Mouse (Mus musculus): Measurements from ENCODE around the gene Dapp1. TPM values are rescaled to one million over a fixed set of nuclear protein-coding genes. Genes with fewer than 3 reads are reported as not detected.

Gene Dapp1
- polyA plus RNA-seq, 1 experiment from 2014 or later, result 23.2 TPM

GRCm38 (mm10) chr3:138002545-138002944 is 21.2 kb upstream of the Dapp1 start:
- no peak for ATAC-seq
- H3K4me3 ChIP-seq (replicated peaks), result no peak overlapping the region
- H3K36me3 ChIP-seq, result no peaks in the 10 kb centered on the region
- H3K9ac ChIP-seq, result no peak overlapping the region
- 69% methylated on average over 6 of the region's 6 CpGs for WGBS
- H3K4me2 ChIP-seq (replicated peaks), result no peak overlapping the region
- no peaks in the 10 kb centered on the region for H3K27me3 ChIP-seq (replicated peaks)
- no peak overlapping the region for H3K27ac ChIP-seq
- H3K9me3 ChIP-seq, result no peaks in the 10 kb centered on the region
- peaks cover 9% of the 10 kb centered on the region for H3K4me1 ChIP-seq (replicated peaks)

GRCm38 (mm10) chr3:138001865-138002264 is 20.5 kb upstream of the Dapp1 start:
- no peak overlapping the region for H3K9ac ChIP-seq
- H3K36me3 ChIP-seq, result no peaks in the 10 kb centered on the region
- H3K27ac ChIP-seq, result 0 out of 2 replicates have a peak overlapping the region, but pooled peaks have one; percentile 44
- H3K4me1 ChIP-seq (replicated peaks), result peaks cover 9% of the 10 kb centered on the region
- no peak for ATAC-seq
- no peak overlapping the region for H3K4me3 ChIP-seq (replicated peaks)
- no peak overlapping the region for H3K4me2 ChIP-seq (replicated peaks)
- H3K27me3 ChIP-seq (replicated peaks), result no peaks in the 10 kb centered on the region
- H3K9me3 ChIP-seq, result no peaks in the 10 kb centered on the region
- 69% methylated on average over 4 of the region's 4 CpGs for WGBS

- ATAC-seq, result peak; percentile 93
- H3K9me3 ChIP-seq, result no peaks in the 10 kb centered on the region
- peaks cover 9% of the 10 kb centered on the region for H3K4me1 ChIP-seq (replicated peaks)
- WGBS, result 31% methylated on average over 4 of the region's 4 CpGs
- H3K27ac ChIP-seq, result peak overlapping the region; percentile 64
- no peak overlapping the region for H3K4me3 ChIP-seq (replicated peaks)
- no peak overlapping the region for H3K9ac ChIP-seq
- no peaks in the 10 kb centered on the region for H3K36me3 ChIP-seq
- H3K27me3 ChIP-seq (replicated peaks), result no peaks in the 10 kb centered on the region
- peak overlapping the region; percentile 38 for H3K4me2 ChIP-seq (replicated peaks)
Measured at GRCm38 (mm10) chr3:138000724-138001069, 19.4 kb upstream of the Dapp1 start.

- Histone ChIP-seq H3K9ac (no peak overlapping the region), H3K4me2 (replicated peaks) (no peak overlapping the region), H3K36me3 (no peaks in the 10 kb centered on the region), H3K4me3 (replicated peaks) (no peak overlapping the region), H3K27me3 (replicated peaks) (no peaks in the 10 kb centered on the region), H3K9me3 (no peaks in the 10 kb centered on the region), H3K4me1 (replicated peaks) (peaks cover 9% of the 10 kb centered on the region), H3K27ac (peak overlapping the region; percentile 64; the same call in 1 of the 2 replicates)
- 77% methylated on average over 8 of the region's 8 CpGs for WGBS
- ATAC-seq, result no peak
Measured at GRCm38 (mm10) chr3:138000062-138000723, 18.8 kb upstream of the Dapp1 start.

- Histone ChIP-seq H3K27ac (no peak overlapping the region), H3K4me2 (replicated peaks) (no peak overlapping the region)
- ATAC-seq, result no peak
Measured at GRCm38 (mm10) chr3:137999224-137999790, 18.0 kb upstream of the Dapp1 start.

GRCm38 (mm10) chr3:137998491-137999223 is 17.3 kb upstream of the Dapp1 start:
- no peak overlapping the region for H3K4me3 ChIP-seq (replicated peaks)
- ATAC-seq, result no peak
- H3K4me2 ChIP-seq (replicated peaks), result no peak overlapping the region
- no peaks in the 10 kb centered on the region for H3K36me3 ChIP-seq
- no peaks in the 10 kb centered on the region for H3K9me3 ChIP-seq
- 70% methylated on average over 14 of the region's 14 CpGs for WGBS
- peaks cover 9% of the 10 kb centered on the region for H3K4me1 ChIP-seq (replicated peaks)
- no peak overlapping the region for H3K27ac ChIP-seq
- H3K9ac ChIP-seq, result no peak overlapping the region
- H3K27me3 ChIP-seq (replicated peaks), result no peaks in the 10 kb centered on the region

More at GRCm38 (mm10) chr3:137999224-137999790, 18.0 kb upstream of the Dapp1 start:
- no peak overlapping the region for H3K9ac ChIP-seq
- no peaks in the 10 kb centered on the region for H3K9me3 ChIP-seq
- H3K27me3 ChIP-seq (replicated peaks), result no peaks in the 10 kb centered on the region
- no peaks in the 10 kb centered on the region for H3K36me3 ChIP-seq
- H3K4me1 ChIP-seq (replicated peaks), result peaks cover 9% of the 10 kb centered on the region
- no peak overlapping the region for H3K4me3 ChIP-seq (replicated peaks)
- 83% methylated on average over 9 of the region's 9 CpGs for WGBS

GRCm38 (mm10) chr3:137995486-137995885 is 14.1 kb upstream of the Dapp1 start:
- 86% methylated on average over 7 of the region's 7 CpGs for WGBS
- Histone ChIP-seq H3K27me3 (replicated peaks) (no peaks in the 10 kb centered on the region), H3K9ac (no peak overlapping the region), H3K4me3 (replicated peaks) (no peak overlapping the region), H3K4me2 (replicated peaks) (no peak overlapping the region), H3K27ac (no peak overlapping the region), H3K36me3 (no peaks in the 10 kb centered on the region), H3K4me1 (replicated peaks) (peaks cover 3% of the 10 kb centered on the region; the same call in 1 of the 2 replicates), H3K9me3 (no peaks in the 10 kb centered on the region)
- ATAC-seq, result no peak

GRCm38 (mm10) chr3:137994196-137994595 is 12.9 kb upstream of the Dapp1 start:
- H3K27ac ChIP-seq, result no peak overlapping the region
- H3K36me3 ChIP-seq, result no peaks in the 10 kb centered on the region
- no peak overlapping the region for H3K4me2 ChIP-seq (replicated peaks)
- no peak overlapping the region for H3K4me3 ChIP-seq (replicated peaks)
- no peak overlapping the region for H3K9ac ChIP-seq
- H3K27me3 ChIP-seq (replicated peaks), result no peaks in the 10 kb centered on the region
- no peak for ATAC-seq
- H3K4me1 ChIP-seq (replicated peaks), result no peaks in the 10 kb centered on the region
- WGBS, result 78% methylated on average over 2 of the region's 2 CpGs
- H3K9me3 ChIP-seq, result no peaks in the 10 kb centered on the region

- no peak for ATAC-seq
- no peak overlapping the region for H3K9ac ChIP-seq
- H3K36me3 ChIP-seq, result no peaks in the 10 kb centered on the region
- H3K9me3 ChIP-seq, result no peaks in the 10 kb centered on the region
- H3K4me1 ChIP-seq (replicated peaks), result no peaks in the 10 kb centered on the region
- H3K27me3 ChIP-seq (replicated peaks), result no peaks in the 10 kb centered on the region
- 84% methylated on average over 5 of the region's 5 CpGs for WGBS
- no peak overlapping the region for H3K4me2 ChIP-seq (replicated peaks)
- no peak overlapping the region for H3K4me3 ChIP-seq (replicated peaks)
- no peak overlapping the region for H3K27ac ChIP-seq
Measured at GRCm38 (mm10) chr3:137992366-137992765, 11.0 kb upstream of the Dapp1 start.

- WGBS, result 12% methylated on average over 11 of the region's 11 CpGs
- Histone ChIP-seq H3K9ac (no peak overlapping the region), H3K4me3 (replicated peaks) (no peak overlapping the region), H3K4me1 (replicated peaks) (no peaks in the 10 kb centered on the region), H3K36me3 (no peaks in the 10 kb centered on the region), H3K4me2 (replicated peaks) (no peak overlapping the region), H3K27me3 (replicated peaks) (no peaks in the 10 kb centered on the region), H3K9me3 (no peaks in the 10 kb centered on the region), H3K27ac (no peak overlapping the region)
- ATAC-seq, result peak; percentile 93
Measured at GRCm38 (mm10) chr3:137991183-137991582, 9.8 kb upstream of the Dapp1 start.

GRCm38 (mm10) chr3:137989405-137989804 is 8.1 kb upstream of the Dapp1 start:
- Histone ChIP-seq H3K9ac (no peak overlapping the region), H3K4me3 (replicated peaks) (no peak overlapping the region), H3K36me3 (no peaks in the 10 kb centered on the region), H3K9me3 (no peaks in the 10 kb centered on the region), H3K4me1 (replicated peaks) (no peaks in the 10 kb centered on the region), H3K27me3 (replicated peaks) (no peaks in the 10 kb centered on the region), H3K4me2 (replicated peaks) (no peak overlapping the region), H3K27ac (no peak overlapping the region)
- no peak for ATAC-seq
- 95% methylated on average over 9 of the region's 9 CpGs for WGBS

- H3K4me3 ChIP-seq (replicated peaks), result peak overlapping the region; percentile 52
- H3K4me1 ChIP-seq (replicated peaks), result peaks cover 5% of the 10 kb centered on the region; the same call in 1 of the 2 replicates
- WGBS, result 14% methylated on average over 15 of the region's 15 CpGs
- H3K27ac ChIP-seq, result peak overlapping the region; percentile 87
- peak overlapping the region; percentile 57 for H3K9ac ChIP-seq
- peak overlapping the region; percentile 67 for H3K4me2 ChIP-seq (replicated peaks)
- H3K27me3 ChIP-seq (replicated peaks), result no peaks in the 10 kb centered on the region
- H3K36me3 ChIP-seq, result no peaks in the 10 kb centered on the region
- ATAC-seq, result peak; percentile 84
- H3K9me3 ChIP-seq, result no peaks in the 10 kb centered on the region
Measured at GRCm38 (mm10) chr3:137980435-137981381, 637 bp downstream of the Dapp1 start.

Measured in intestine, embryonic 15.5 days (tissue).